Mouse (Mus musculus): ENCODE data around the gene Rbm11.

The Rbm11 gene

DNA sequence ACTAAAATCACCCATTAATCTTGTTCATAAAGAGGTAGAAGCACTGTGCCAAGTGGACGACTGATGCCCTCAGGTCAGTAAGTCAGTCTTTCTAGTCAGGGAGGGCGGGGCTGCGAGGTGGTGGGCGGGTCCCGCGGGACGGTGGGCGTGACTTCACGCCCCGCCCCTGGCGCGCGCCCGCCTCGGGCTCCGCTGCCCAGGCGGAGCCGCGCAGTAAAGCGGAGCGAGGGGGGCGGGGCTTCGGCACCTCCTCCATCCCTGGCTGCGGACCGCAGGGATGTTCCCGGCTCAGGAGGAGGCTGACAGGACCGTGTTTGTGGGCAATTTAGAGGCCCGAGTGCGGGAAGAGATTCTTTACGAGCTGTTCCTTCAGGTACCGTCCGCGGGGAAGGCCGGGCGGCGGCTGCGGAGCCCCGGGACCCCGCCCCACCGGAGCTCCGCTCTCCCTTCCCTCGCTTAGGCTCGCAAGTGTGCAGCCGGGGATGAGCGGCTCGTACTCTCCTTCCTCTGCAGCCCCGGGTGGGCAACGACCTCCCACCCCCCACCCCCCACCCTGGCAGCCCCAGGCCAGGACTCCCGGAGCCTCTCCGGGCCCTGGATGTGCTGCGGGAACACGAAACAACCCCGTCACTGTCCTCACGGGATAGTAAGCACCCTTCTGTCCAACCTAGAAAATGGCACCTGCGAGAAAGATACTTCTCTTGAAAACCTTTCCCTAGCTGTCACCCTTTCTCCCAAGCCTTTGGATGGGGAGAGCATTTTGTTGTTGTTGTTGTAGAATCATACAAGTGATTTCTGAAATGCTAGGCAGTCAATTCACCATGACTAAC is at the start of gene Rbm11:
Gene Rbm11 (plus strand): TSS at position 174 of the 830 bp plus-strand sequence.
- peak; percentile 97 for ATAC-seq (ENCODE audit: low TSS enrichment)

GRCm38 (mm10) chr16:75545310-75545709 is 47.3 kb upstream of the Rbm11 start:
- ATAC-seq (ENCODE audit: low TSS enrichment), result no peak

DNA sequence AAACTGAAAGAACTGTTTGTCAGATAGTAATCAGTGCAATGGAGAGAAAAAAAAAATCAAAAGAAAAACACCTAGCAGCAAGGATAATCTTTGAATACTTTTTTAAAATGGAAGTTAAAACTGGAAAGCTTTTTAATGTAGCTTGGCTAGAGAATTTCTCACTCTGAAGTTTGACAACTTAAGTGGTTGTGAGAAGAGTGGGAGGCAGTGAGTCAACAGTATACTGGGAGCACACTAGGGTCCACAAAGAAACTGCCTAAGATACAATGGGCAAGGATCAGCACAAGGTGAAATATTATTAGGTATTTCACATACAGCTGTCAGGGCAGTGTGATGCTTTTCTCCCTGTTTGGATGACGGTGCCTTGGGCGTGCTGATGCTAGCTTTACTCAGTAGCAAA is 29.7 kb upstream of the Rbm11 start:
- ATAC-seq (ENCODE audit: low TSS enrichment), result peak; percentile 84

- no peak for ATAC-seq (ENCODE audit: low TSS enrichment)
Observed at GRCm38 (mm10) chr16:75582279-75582678, 10.4 kb upstream of the Rbm11 start.

DNA sequence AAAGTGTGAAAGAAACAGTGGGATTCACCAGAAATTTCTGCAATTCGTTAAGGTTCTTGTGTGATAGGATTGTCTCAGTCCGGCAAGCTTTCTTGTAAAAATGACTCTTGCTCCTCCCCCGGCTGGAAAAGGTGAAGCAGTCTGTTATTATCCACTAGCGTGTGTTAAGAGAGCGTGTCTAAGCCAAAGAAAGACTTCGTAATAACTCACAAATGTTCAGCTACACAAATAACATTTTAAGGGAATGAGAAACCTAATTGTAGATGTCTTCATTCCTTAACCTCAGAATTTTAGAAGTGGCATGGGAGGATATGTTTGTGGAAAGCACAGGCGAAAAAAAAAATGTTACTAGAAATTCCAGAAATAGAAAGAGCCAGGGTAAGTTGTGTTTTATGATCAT is 6.7 kb upstream of the Rbm11 start, which contains the start of gene Lipi:
Gene Lipi (minus strand): TSS at position 101 of the 400 bp plus-strand sequence.
- ATAC-seq (ENCODE audit: low TSS enrichment), result no peak

DNA sequence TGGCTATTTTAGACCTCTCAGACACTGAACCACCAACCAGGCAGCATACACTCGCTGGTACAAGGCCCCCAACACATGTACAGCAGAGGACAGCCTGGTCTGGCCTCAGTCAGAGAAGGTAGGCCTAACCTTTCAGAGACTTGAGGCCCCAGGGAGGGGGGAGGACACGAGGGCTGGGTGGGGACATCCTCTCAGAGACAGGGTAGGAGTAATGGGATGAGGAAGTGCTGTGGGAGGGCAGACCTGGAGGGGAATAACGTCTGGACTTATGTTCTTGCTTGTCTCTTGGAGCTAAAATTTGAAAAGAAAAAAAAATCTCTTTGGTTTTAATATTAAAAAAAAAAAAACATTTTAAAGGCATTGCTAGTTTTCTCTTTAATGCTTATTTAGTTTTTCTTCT is 6.2 kb upstream of the Rbm11 start:
- no peak for ATAC-seq (ENCODE audit: low TSS enrichment)

GRCm38 (mm10) chr16:75593501-75594183 is 998 bp downstream of the Rbm11 start:
- ATAC-seq (ENCODE audit: low TSS enrichment), result peak; percentile 26

DNA sequence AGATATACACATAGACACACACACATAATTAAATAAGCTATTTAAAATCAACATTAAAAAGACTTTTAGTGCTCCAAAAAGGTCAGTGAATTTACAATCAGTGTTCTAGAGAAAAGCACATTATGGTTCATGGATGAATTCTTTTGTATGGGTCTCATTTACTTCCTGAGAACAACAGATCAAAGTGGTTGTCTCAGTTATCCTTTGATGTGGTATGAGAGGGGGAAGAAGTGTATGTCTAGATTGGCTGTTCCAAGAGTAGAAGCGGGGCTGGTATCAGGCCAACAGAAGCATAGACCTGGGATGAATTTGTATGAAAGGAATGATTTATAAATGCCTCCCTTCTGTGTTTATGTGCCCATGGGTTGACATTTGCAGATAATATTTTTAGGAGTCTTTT is 13.8 kb downstream of the Rbm11 start:
- ATAC-seq (ENCODE audit: low TSS enrichment), result no peak

DNA sequence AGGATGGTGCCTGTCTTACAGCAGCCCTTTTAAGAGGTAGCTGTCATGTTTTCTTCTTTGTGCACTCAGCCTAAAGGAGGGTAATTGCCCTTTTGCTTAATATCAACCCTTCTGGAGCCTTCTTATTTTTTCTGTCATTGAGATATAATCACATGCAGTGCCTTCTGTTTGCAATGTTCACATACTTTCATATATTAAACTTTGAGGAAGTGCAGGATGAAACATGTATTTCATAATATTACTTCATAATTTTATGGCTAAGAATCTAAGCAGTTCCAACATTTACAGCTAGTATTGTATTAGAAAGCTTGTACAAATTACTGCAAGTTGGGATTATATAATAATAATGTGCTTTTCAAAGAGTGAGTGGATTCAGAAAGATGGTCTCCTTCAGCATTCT is 19.9 kb downstream of the Rbm11 start:
- no peak for ATAC-seq (ENCODE audit: low TSS enrichment)

GRCm38 (mm10) chr16:75617651-75618349 is 25.2 kb downstream of the Rbm11 start:
- peak; percentile 96 for ATAC-seq (ENCODE audit: low TSS enrichment)

DNA sequence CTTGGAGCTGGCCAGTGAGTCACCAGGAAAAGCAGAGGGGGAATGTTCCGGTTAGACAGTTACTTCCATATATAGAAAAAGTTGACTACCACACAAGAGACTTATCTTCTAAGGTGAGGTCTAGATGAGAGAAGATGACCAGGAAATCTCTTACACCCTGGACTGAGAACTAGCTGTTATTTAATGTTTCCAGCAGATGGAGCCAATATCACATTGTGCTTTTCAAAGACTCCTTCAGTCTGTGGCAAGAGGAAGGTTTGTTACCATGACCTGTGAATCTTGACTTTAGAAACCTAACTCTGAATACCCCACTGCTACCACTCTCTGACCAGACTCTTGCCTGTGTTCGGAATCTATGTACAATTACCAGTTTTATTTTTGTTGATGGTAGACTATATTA is 35.2 kb downstream of the Rbm11 start:
- peak; percentile 80 for ATAC-seq (ENCODE audit: low TSS enrichment)

Measured in frontal cortex, adult (tissue).